ENCODE assay signal across 9 mouse cellular contexts in the genomic region with DNA sequence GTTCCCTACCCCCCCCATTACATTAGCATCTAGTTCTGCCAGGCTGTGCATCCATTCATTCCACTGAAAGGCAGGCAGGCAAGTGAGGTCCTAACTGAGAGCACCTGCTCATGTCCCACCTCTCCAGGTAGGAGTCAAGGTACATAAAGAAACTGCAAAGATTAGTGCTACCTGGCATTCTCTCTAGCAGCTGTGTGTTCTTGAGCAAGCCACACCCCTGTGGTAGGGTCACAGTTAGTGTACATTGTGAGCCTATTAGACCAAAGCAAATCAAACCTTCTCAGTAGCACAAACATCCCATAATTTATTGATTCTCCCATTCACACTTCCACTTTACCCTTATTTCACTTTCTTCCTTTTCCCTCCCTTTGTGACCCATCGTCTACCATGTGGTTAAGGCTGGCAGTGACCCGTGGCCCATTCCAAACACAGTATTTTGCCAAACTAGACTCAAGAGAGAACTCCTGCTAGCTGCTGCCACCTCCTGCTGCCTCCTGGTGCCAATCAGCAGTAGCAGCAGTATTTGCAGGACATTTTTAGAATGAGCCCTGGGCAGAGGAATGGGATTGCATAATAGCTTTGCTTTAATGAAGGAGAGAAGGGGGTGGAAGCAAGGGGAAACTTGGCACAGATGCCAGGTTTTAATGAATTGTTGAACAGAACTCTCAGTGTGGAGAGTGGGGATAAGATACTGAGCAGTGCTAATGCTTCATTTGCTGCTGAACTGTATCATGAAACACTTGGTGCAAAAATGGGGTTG.
DNase-seq lines count a peak whose midpoint lies in the region; ATAC-seq and TF ChIP-seq lines count a peak whose summit lies in the region.
"Had no signal": no experiment of that assay in that cellular context is flagged by ENCODE, and none has a peak within 500 bp of the region (broad histone marks: within the 10 kb centered on the region; RNA-seq: fewer than 3 reads in every experiment).

No protein-coding gene starts in this region.

- no peaks in the 10 kb centered on the region for H3K36me3 ChIP-seq in kidney, postnatal 0 days (ENCODE audit: insufficient read depth, low read length)

- peak; percentile 64; the same call in 1 of the 2 replicates for ATAC-seq in cerebellum, adult (ENCODE audit: insufficient number of reproducible peaks, low FRiP score, low TSS enrichment)
- ATAC-seq in kidney, postnatal 0 days (replicated peaks; ENCODE audit: low FRiP score, low read depth): no peak
- ATAC-seq in megakaryocyte, adult 5-6 weeks (ENCODE audit: poor library complexity, severe bottlenecking): no peak

- no peaks in the 10 kb centered on the region for H3K27me3 ChIP-seq in kidney, postnatal 0 days (ENCODE audit: insufficient read depth, low read length)

- intact Hi-C loops in left cerebral cortex, postnatal 4 days (cut with DNase I): no loop called here

- no peak overlapping the region for H3K9ac ChIP-seq in kidney, postnatal 0 days (ENCODE audit: low read depth, low read length)

- no peaks in the 10 kb centered on the region for H3K9me3 ChIP-seq in kidney, postnatal 0 days (replicated peaks; ENCODE audit: low read length)

- TF ChIP-seq CTCF in kidney, postnatal 0 days (IDR thresholded peaks at IDR 0.05; ENCODE audit: low read depth): peak; percentile 39; the same call in 1 of the 2 replicates

- no peak overlapping the region for H3K4me2 ChIP-seq in kidney, postnatal 0 days (ENCODE audit: low read length)

- no peaks in the 10 kb centered on the region for H3K4me1 ChIP-seq in kidney, postnatal 0 days (replicated peaks; ENCODE audit: insufficient read depth, low read length)

- DNase-seq in cerebellum, adult 8-10 months: no peak
- peak; percentile 70 for DNase-seq in brain, embryonic 18.5 days (ENCODE audit: low read depth, low spot score)
- DNase-seq in kidney, postnatal 0 days (ENCODE audit: low spot score): peak; percentile 3
- DNase-seq in left cerebral cortex, postnatal 4 days: peak; percentile 29
- DNase-seq in ovary, adult 18-20 months (ENCODE audit: low spot score): no peak
- no peak for DNase-seq in adrenal gland, postnatal 4 days (ENCODE audit: low spot score in 2 of 2)

- H3K4me3 ChIP-seq in kidney, postnatal 0 days (replicated peaks; ENCODE audit: low read depth, low read length): no peak overlapping the region

- 60% methylated on average over 2 of the region's 2 CpGs for WGBS in kidney, postnatal 0 days

- H3K27ac ChIP-seq in kidney, postnatal 0 days: no peak overlapping the region
- H3K27ac ChIP-seq: macrophage had no signal

Comparison
In these comparisons a context has a peak if more than half of its experiments do, and no peak if none do; other contexts are left out.
1. DNase-seq: peak in brain, embryonic 18.5 days (single experiment), kidney, postnatal 0 days (single experiment) and left cerebral cortex, postnatal 4 days (single experiment); none in cerebellum, adult 8-10 months (single experiment), ovary, adult 18-20 months (single experiment) and adrenal gland, postnatal 4 days (0 of 2).